Comparison of ENCODE assay signal across 20 mouse cellular contexts in the genomic region with DNA sequence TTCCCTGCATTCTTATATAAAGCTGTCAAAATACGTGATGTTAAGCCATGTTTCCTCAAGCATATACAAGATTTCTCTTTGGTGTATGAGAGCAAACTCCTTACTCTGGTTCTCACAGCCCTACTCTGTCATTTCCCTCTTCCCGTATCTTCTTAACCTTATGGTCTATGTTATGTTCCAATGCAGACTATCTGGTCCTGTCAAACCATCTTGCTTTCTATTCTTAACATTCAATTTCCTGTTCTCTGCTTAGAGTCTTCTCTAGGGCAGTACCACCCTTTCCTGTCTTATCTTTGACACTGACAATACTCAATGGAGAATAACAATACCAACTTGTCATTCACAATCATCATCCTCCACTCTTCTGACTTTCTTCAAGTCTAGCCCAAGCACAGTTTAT. TPM values are rescaled to one million over a fixed set of nuclear protein-coding genes. Genes with fewer than 3 reads are reported as not detected.
DNase-seq lines count a peak whose midpoint lies in the region; ATAC-seq and TF ChIP-seq lines count a peak whose summit lies in the region.
"Had no signal": no experiment of that assay in that cellular context is flagged by ENCODE, and none has a peak within 500 bp of the region (broad histone marks: within the 10 kb centered on the region; RNA-seq: fewer than 3 reads in every experiment).

No protein-coding gene starts in this region.

- H3K27me3 ChIP-seq in liver, embryonic 11.5 days (replicated peaks; ENCODE audit: control insufficient read depth, insufficient read depth, low read length), result no peaks in the 10 kb centered on the region
- H3K27me3 ChIP-seq in megakaryocyte, embryonic 14.5 days (replicated peaks), result no peaks in the 10 kb centered on the region
- H3K27me3 ChIP-seq in liver, embryonic 14.5 days (ENCODE audit: control insufficient read depth, insufficient read depth, low read length), result no peaks in the 10 kb centered on the region
- no peaks in the 10 kb centered on the region for H3K27me3 ChIP-seq in forebrain, embryonic 14.5 days (replicated peaks; ENCODE audit: control insufficient read depth, insufficient read depth, low read length)
- H3K27me3 ChIP-seq: heart, embryonic 12.5 days had no signal

- peak; percentile 51; the same call in 1 of the 2 replicates for ATAC-seq in liver, embryonic 11.5 days (replicated peaks; ENCODE audit: low FRiP score)
- no peak for ATAC-seq in megakaryocyte, adult 5-6 weeks (ENCODE audit: poor library complexity, severe bottlenecking)
- no peak for ATAC-seq in liver, embryonic 14.5 days (ENCODE audit: insufficient read depth)
- ATAC-seq in forebrain, embryonic 14.5 days, result no peak
- no peak for ATAC-seq in monocyte, adult 5-6 weeks (replicated peaks; ENCODE audit: insufficient number of reproducible peaks, low FRiP score, low TSS enrichment, poor library complexity, severe bottlenecking)
- ATAC-seq: CD4-positive, CD25-positive, alpha-beta regulatory T cell, adult 4 months; forebrain, embryonic 16.5 days had no signal

- no peak for DNase-seq in liver, embryonic 11.5 days (ENCODE audit: low spot score)
- no peak for DNase-seq in liver
- no peak for DNase-seq in liver, embryonic 14.5 days (ENCODE audit: low read depth in 3 of 3, low spot score in 3 of 3)
- no peak for DNase-seq in forebrain, embryonic 14.5 days (ENCODE audit: low spot score)
- DNase-seq: adrenal gland, adult 8-10 months; adrenal gland, postnatal 36 days; B cell, adult 2 months; cerebellum, adult 2 months; cerebellum, postnatal 10 days; gastrocnemius, postnatal 10 days; heart, adult 2 months had no signal

- no peak overlapping the region for H3K4me2 ChIP-seq in liver, embryonic 11.5 days
- H3K4me2 ChIP-seq in liver, embryonic 14.5 days (ENCODE audit: low read depth), result no peak overlapping the region
- no peak overlapping the region for H3K4me2 ChIP-seq in forebrain, embryonic 14.5 days (ENCODE audit: low read length)
- H3K4me2 ChIP-seq: embryonic facial prominence, embryonic 12.5 days; heart, embryonic 12.5 days had no signal

- H3K9me3 ChIP-seq in liver, embryonic 11.5 days (ENCODE audit: control insufficient read depth, low read length), result no peaks in the 10 kb centered on the region
- H3K9me3 ChIP-seq in megakaryocyte, embryonic 14.5 days, result no peaks in the 10 kb centered on the region
- H3K9me3 ChIP-seq in liver, embryonic 14.5 days (ENCODE audit: control insufficient read depth, low read length), result no peaks in the 10 kb centered on the region
- H3K9me3 ChIP-seq in forebrain, embryonic 14.5 days (replicated peaks; ENCODE audit: control insufficient read depth, low read length), result no peaks in the 10 kb centered on the region
- H3K9me3 ChIP-seq: embryonic facial prominence, embryonic 12.5 days; heart, embryonic 12.5 days; hindbrain, embryonic 10.5 days had no signal

- H3K27ac ChIP-seq in liver, embryonic 11.5 days (ENCODE audit: low read depth, low read length), result no peak overlapping the region
- H3K27ac ChIP-seq in liver, embryonic 14.5 days, result no peak overlapping the region
- no peak overlapping the region for H3K27ac ChIP-seq in forebrain, embryonic 14.5 days (ENCODE audit: low read depth, low read length)
- H3K27ac ChIP-seq: embryonic facial prominence, embryonic 12.5 days; heart, adult 2 months; hindbrain, embryonic 10.5 days had no signal

- WGBS in liver, embryonic 11.5 days, result 32% methylated on average over 2 of the region's 2 CpGs
- 10% methylated on average over 2 of the region's 2 CpGs for WGBS in liver, embryonic 14.5 days (ENCODE audit: insufficient replicate concordance)
- WGBS in forebrain, embryonic 14.5 days, result 91% methylated on average over 2 of the region's 2 CpGs

- TF ChIP-seq CTCF in liver, embryonic 14.5 days (IDR thresholded peaks at IDR 0.05; ENCODE audit: low read depth), result no peak

- no peak overlapping the region for H3K9ac ChIP-seq in liver, embryonic 11.5 days (ENCODE audit: low read depth, low read length)
- no peak overlapping the region for H3K9ac ChIP-seq in liver, embryonic 14.5 days (replicated peaks)
- no peak overlapping the region for H3K9ac ChIP-seq in forebrain, embryonic 14.5 days (ENCODE audit: low read length)
- H3K9ac ChIP-seq: embryonic facial prominence, embryonic 12.5 days; heart, embryonic 12.5 days had no signal

- no peaks in the 10 kb centered on the region for H3K36me3 ChIP-seq in liver, embryonic 11.5 days (ENCODE audit: control insufficient read depth, insufficient read depth, low read length)
- no peaks in the 10 kb centered on the region for H3K36me3 ChIP-seq in megakaryocyte, embryonic 14.5 days (replicated peaks; ENCODE audit: low read length)
- H3K36me3 ChIP-seq in liver, embryonic 14.5 days (replicated peaks; ENCODE audit: control insufficient read depth, insufficient read depth, low read depth), result no peaks in the 10 kb centered on the region
- no peaks in the 10 kb centered on the region for H3K36me3 ChIP-seq in forebrain, embryonic 14.5 days (ENCODE audit: control insufficient read depth, insufficient read depth, low read length)
- H3K36me3 ChIP-seq: embryonic facial prominence, embryonic 12.5 days; G1E; heart, embryonic 12.5 days; hindbrain, embryonic 10.5 days had no signal

- H3K4me1 ChIP-seq in liver, embryonic 11.5 days (replicated peaks; ENCODE audit: control insufficient read depth, insufficient read depth, low read length), result no peaks in the 10 kb centered on the region
- peaks cover 65% of the 10 kb centered on the region for H3K4me1 ChIP-seq in megakaryocyte, embryonic 14.5 days
- H3K4me1 ChIP-seq in liver, embryonic 14.5 days (replicated peaks; ENCODE audit: control insufficient read depth in 2 of 2, insufficient read depth in 2 of 2, low read length in 1 of 2), result no peaks in the 10 kb centered on the region
- H3K4me1 ChIP-seq in forebrain, embryonic 14.5 days (ENCODE audit: control insufficient read depth, insufficient read depth, low read length), result no peaks in the 10 kb centered on the region
- H3K4me1 ChIP-seq: embryonic facial prominence, embryonic 12.5 days; heart, embryonic 12.5 days; hindbrain, embryonic 10.5 days had no signal

- H3K4me3 ChIP-seq in liver, embryonic 11.5 days (ENCODE audit: low read depth, low read length), result no peak overlapping the region
- peak overlapping the region; percentile 11 for H3K4me3 ChIP-seq in megakaryocyte, embryonic 14.5 days (replicated peaks)
- H3K4me3 ChIP-seq in liver, embryonic 14.5 days (ENCODE audit: insufficient read depth in 1 of 2, low read depth in 2 of 2, low read length in 2 of 2), result no peak overlapping the region
- H3K4me3 ChIP-seq in forebrain, embryonic 14.5 days (ENCODE audit: low read depth, low read length), result no peak overlapping the region
- H3K4me3 ChIP-seq: embryonic facial prominence, embryonic 12.5 days; heart, adult 2 months; heart, embryonic 12.5 days; hindbrain, embryonic 10.5 days had no signal

- TF ChIP-seq EP300 in liver, embryonic 14.5 days (IDR thresholded peaks at IDR 0.05; ENCODE audit: low read depth), result 0 out of 2 replicates have a peak, but pooled peaks have one; percentile 15

RNA-seq across cellular contexts. Expression of a gene that starts 8.8 kb away (rescaled TPM):
- 6.5 and 6.8 TPM in 2 replicates for polyA plus RNA-seq in liver, embryonic 11.5 days (2014; fragmentation: Nextera tagmentation; extraction: Ambion mirVana)
- polyA plus RNA-seq in megakaryocyte, embryonic 14.5 days (2012; ENCODE audit: insufficient read depth, low replicate concordance), result 5.2 and 5.6 TPM in 2 replicates
- total RNA-seq in megakaryocyte, adult 5-6 weeks (2015), result 0.36 and 0.45 TPM in 2 replicates
- 0.37 and 0.48 TPM in 2 replicates for total RNA-seq in megakaryocyte, adult 5-6 weeks (2017)
- 0.41 and 0.44 TPM in 2 replicates for polyA plus RNA-seq in liver, embryonic 14.5 days (2012; rRNA removed)
- polyA plus RNA-seq in liver, embryonic 14.5 days (2014; fragmentation: Nextera tagmentation; extraction: Ambion mirVana), result 1.4 and 2.1 TPM in 2 replicates
- polyA plus RNA-seq in forebrain, embryonic 14.5 days (2014; fragmentation: Nextera tagmentation; extraction: Ambion mirVana), result 4.3 and 5.9 TPM in 2 replicates
- 0.43 to 1.2 TPM (median 0.57 TPM) in 3 replicates for total RNA-seq in monocyte, adult 5-6 weeks (2017)
- polyA plus RNA-seq: G1E had no signal
